Mouse (Mus musculus) kidney, adult 2 months (tissue): ENCODE measurements at regions not wholly inside any gene's neighbourhood (a gene's known extent, or its start where the extent isn't known, plus 50 kb on each side); places are given as distances from the start of the nearest gene placed in this dataset.

Experiments used
- DNase-seq: peaks from one replicate; pipeline ENCODE4 v3.0.0; 2021
- H3K27ac ChIP-seq: fragments of 200-500 bp; 2 replicates; pipeline ENCODE4 v1.5.1; 2012; ENCODE audit warnings: low read depth, low read length, control low read depth, inconsistent platforms; ENCODE audit not compliant: insufficient read depth
- H3K27me3 ChIP-seq: fragments of 200-500 bp; replicated peaks from 2 replicates; pipeline ENCODE4 v1.6.1; 2012; ENCODE audit warnings: mild to moderate bottlenecking, moderate library complexity, low read length, inconsistent platforms; ENCODE audit not compliant: control insufficient read depth, insufficient read depth
- H3K36me3 ChIP-seq: fragments of 200-500 bp; 2 replicates; pipeline ENCODE4 v1.6.1; 2012; ENCODE audit warnings: mild to moderate bottlenecking, moderate library complexity, low read length, inconsistent platforms; ENCODE audit not compliant: control insufficient read depth, insufficient read depth
- H3K4me1 ChIP-seq: fragments of 200-500 bp; 2 replicates; pipeline ENCODE4 v1.6.1; 2011; ENCODE audit warnings: low read length; ENCODE audit not compliant: control insufficient read depth, insufficient read depth
- H3K4me3 ChIP-seq: fragments of 200-500 bp; 2 replicates; pipeline ENCODE4 v1.5.1; 2011; ENCODE audit warnings: mild to moderate bottlenecking, low read depth, low read length, control low read depth; ENCODE audit not compliant: insufficient read depth
- CTCF ChIP-seq: fragments of 200-500 bp; conservative IDR thresholded peaks from 2 replicates; pipeline ENCODE4 v1.5.1; 2011; ENCODE audit warnings: low read depth, mild to moderate bottlenecking, control low read depth, low read length, moderate library complexity, mixed read lengths; ENCODE audit not compliant: insufficient read depth, insufficient read length
- POLR2A ChIP-seq: fragments of 200-500 bp; IDR thresholded peaks from one replicate; pipeline ENCODE4 v1.6.1; 2011; ENCODE audit warnings: low read depth, low read length, control low read depth
- WGBS: fragments of 180-500 bp; shearing (Covaris S2); methylation state at CpG from one replicate; pipeline ENCODE4 v1.1.7; 2018; 5-methylcytosine and 5-hydroxymethylcytosine counted together

GRCm38 (mm10) chr9:92907102-92907501 is 365.1 kb downstream of the Plod2 start:
- no peak for DNase-seq
- Histone ChIP-seq H3K4me3 (no peak overlapping the region), H3K36me3 (no peaks in the 10 kb centered on the region), H3K4me1 (no peaks in the 10 kb centered on the region), H3K27ac (no peak overlapping the region), H3K27me3 (no peaks in the 10 kb centered on the region; the same call in 1 of the 2 replicates)
- TF ChIP-seq CTCF (no peak), POLR2A (no peak)

DNA sequence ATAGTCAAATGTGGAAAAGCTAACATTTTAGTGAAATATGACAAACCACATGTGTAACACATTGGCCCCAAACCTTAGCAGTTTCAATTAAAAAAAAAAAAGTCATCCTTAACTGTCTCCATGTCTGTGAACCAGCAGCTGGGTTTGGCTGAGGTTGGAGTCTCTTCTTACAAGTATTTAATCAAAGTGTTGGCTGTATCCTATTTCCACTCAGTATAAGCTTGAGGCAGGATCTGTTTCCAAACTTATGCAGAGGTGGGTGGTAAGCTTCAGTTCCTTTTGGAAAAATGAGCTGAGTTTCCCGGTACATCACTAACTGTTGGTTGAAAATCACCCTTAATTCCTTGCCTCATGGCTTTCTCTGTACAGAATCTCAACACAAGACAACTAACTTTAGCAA is 377.4 kb downstream of the Plod2 start:
- Histone ChIP-seq H3K4me3 (no peak overlapping the region), H3K4me1 (no peaks in the 10 kb centered on the region), H3K36me3 (no peaks in the 10 kb centered on the region), H3K27ac (no peak overlapping the region), H3K27me3 (no peaks in the 10 kb centered on the region)
- 32% methylated on average over 1 of the region's 1 CpGs for WGBS
- no peak for TF ChIP-seq CTCF
- TF ChIP-seq POLR2A = no peak
- DNase-seq = no peak

DNA sequence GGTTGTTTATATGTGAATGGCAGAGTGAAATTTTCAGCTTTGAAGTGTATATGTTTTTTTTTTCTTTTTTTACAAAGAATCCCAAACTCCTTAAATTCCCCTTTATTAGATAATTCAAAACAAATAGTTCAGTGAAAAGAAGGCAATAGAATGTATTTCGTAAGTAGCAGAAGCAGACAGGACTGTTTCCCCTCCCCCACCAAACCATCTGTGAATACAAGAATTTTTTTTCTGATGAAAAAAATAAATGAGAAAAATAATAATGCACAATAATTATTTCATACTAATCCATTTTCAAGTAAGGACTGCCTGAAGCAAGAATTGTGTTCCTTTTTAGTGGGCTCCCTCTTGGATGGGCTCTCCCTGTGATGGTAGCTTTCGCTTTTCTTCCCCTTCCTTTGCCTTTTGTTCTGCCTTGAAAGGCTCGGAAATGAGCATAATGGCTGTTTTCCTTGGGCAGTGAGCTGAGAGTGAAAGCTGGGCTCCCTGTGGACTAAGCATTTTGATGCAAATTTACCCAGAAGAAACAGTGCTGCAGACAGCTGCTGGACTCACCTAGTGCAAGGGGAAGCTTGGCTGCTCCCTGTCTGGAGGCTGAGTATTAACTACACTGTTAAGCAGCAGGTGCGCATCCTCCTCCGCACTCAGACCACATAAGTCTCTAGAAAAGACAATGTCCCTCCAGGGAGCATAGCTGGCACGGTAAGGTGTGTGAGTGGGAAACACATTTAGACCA is 388.4 kb downstream of the Plod2 start:
- TF ChIP-seq POLR2A (no peak), CTCF (no peak)
- Histone ChIP-seq H3K36me3 (no peaks in the 10 kb centered on the region), H3K4me3 (no peak overlapping the region), H3K27ac (no peak overlapping the region), H3K4me1 (no peaks in the 10 kb centered on the region), H3K27me3 (no peaks in the 10 kb centered on the region)
- DNase-seq = no peak
- WGBS = 37% methylated on average over 6 of the region's 6 CpGs

- no peaks in the 10 kb centered on the region for H3K36me3 ChIP-seq
- no peak overlapping the region for H3K27ac ChIP-seq
- H3K4me1 ChIP-seq = no peaks in the 10 kb centered on the region
- DNase-seq = no peak
- WGBS = 72% methylated on average over 1 of the region's 1 CpGs
- no peak for TF ChIP-seq POLR2A
- TF ChIP-seq CTCF = no peak
- no peak overlapping the region for H3K4me3 ChIP-seq
- H3K27me3 ChIP-seq = no peaks in the 10 kb centered on the region
Observed at GRCm38 (mm10) chr9:92937802-92938201, 395.8 kb downstream of the Plod2 start.

DNA sequence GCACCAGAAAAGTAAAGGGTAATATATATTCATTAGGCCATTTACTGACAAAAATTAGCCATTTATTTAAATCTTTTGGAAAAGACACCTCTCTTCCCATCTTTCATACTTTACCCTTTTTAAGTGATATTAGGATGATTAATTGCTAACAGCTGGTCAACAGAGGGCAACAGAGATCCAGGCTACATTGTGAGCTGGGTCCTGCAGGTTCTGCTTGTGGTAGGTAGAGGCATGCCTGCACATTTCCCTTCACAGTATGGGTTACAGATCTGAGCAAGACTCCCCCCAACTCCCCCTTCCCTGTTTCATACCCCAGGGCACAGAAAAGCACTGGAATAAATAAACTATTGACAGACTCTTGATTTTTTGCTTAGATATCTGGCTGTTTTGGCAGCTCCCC is 408.1 kb downstream of the Plod2 start:
- H3K27me3 ChIP-seq = no peaks in the 10 kb centered on the region
- no peaks in the 10 kb centered on the region for H3K4me1 ChIP-seq
- H3K4me3 ChIP-seq = no peak overlapping the region
- H3K36me3 ChIP-seq = no peaks in the 10 kb centered on the region
- no peak for DNase-seq
- H3K27ac ChIP-seq = no peak overlapping the region
- TF ChIP-seq POLR2A (no peak), CTCF (no peak; the same call in 1 of the 2 replicates)

DNA sequence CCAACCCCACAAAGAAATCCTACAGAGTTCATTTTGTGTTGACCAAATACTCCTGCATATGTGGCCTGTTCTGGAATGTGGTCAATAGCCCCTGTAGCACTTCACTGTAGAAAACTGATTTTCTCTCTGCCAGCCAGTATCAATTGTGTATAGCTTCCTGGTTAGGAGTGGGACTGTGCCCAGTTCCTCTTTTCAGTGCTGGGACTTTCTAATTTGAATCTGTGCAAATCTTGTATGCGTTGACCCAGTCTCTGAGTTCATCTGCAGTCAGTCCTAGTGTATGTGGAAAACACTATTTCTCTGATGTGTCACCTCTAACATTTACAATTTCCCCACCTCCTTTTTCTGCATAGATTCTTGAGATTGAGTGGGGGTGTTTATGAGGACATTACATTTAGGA is 421.3 kb downstream of the Plod2 start:
- no peak for TF ChIP-seq POLR2A
- no peak for TF ChIP-seq CTCF
- Histone ChIP-seq H3K4me3 (no peak overlapping the region), H3K27me3 (no peaks in the 10 kb centered on the region), H3K27ac (no peak overlapping the region), H3K36me3 (no peaks in the 10 kb centered on the region), H3K4me1 (no peaks in the 10 kb centered on the region)
- no peak for DNase-seq
- 89% methylated on average over 1 of the region's 1 CpGs for WGBS

GRCm38 (mm10) chr9:92991759-92992158 is 449.7 kb downstream of the Plod2 start:
- Histone ChIP-seq H3K27ac (no peak overlapping the region), H3K4me3 (no peak overlapping the region), H3K36me3 (no peaks in the 10 kb centered on the region), H3K4me1 (no peaks in the 10 kb centered on the region), H3K27me3 (no peaks in the 10 kb centered on the region)
- DNase-seq = no peak
- no peak for TF ChIP-seq POLR2A
- no peak for TF ChIP-seq CTCF
- WGBS = 27% methylated on average over 6 of the region's 6 CpGs

- WGBS = 70% methylated on average over 2 of the region's 2 CpGs
Observed at GRCm38 (mm10) chr9:92996156-92996555, 454.1 kb downstream of the Plod2 start.

More at GRCm38 (mm10) chr9:92996156-92996555, 454.1 kb downstream of the Plod2 start:
- Histone ChIP-seq H3K4me1 (no peaks in the 10 kb centered on the region), H3K36me3 (no peaks in the 10 kb centered on the region), H3K4me3 (no peak overlapping the region), H3K27me3 (no peaks in the 10 kb centered on the region), H3K27ac (no peak overlapping the region)
- no peak for TF ChIP-seq POLR2A
- TF ChIP-seq CTCF = no peak
- no peak for DNase-seq
